Mouse (Mus musculus) lung, postnatal 0 days (tissue): ENCODE data around the gene Bcas1.

Experiments
- CTCF ChIP-seq: IDR thresholded peaks from 2 replicates; pipeline ENCODE4 v1.5.1; 2016; ENCODE audit warnings: antibody characterized with exemption, mild to moderate bottlenecking
- EP300 ChIP-seq: IDR thresholded peaks from 2 replicates; pipeline ENCODE4 v1.6.1; 2016; ENCODE audit warnings: antibody characterized with exemption, mild to moderate bottlenecking, control low read depth

- TF ChIP-seq EP300 (no peak), CTCF (no peak)
These were observed 35.7 kb downstream of the Bcas1 start for GRCm38 (mm10) chr2:170391994-170392393.
